Mouse (Mus musculus): ENCODE data around the gene Ttc41. TPM values are rescaled to one million over a fixed set of nuclear protein-coding genes. Genes with fewer than 3 reads are reported as not detected.
A peak's percentile ranks its signal among the peaks of the same experiment; 100 is the strongest.

Ttc41 gene
- polyA plus RNA-seq, 1 experiment = not detected

DNA sequence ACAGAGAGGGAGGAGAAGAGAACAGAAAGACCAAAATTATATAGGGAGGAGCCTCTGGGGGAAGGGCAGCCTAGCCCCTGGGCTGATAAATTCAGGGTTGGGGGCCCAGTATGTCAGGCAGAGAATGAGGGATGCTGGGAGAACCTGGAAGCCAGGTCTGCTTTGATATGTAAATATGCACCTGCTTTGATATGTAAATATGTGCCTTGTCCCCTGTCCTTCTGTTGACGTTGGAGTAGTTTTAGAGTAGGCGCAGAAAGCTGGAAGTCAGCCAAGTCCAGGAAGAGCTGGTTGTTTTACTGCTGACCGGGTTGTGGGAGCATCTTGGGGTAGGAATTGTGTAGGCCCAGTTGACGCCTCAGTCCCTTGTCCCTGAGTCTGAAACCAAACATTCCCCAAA is 64.2 kb downstream of the Ttc41 start:
- TF ChIP-seq GATA1 (IDR thresholded peaks at IDR 0.05; ENCODE audit: borderline replicate concordance, low read length) = no peak
- no peak for TF ChIP-seq FLI1 (IDR thresholded peaks at IDR 0.05; ENCODE audit: low read length)
- Histone ChIP-seq H3K4me3 (replicated peaks) (no peak overlapping the region), H3K9me3 (no peaks in the 10 kb centered on the region), H3K36me3 (replicated peaks; ENCODE audit: low read length) (no peaks in the 10 kb centered on the region), H3K4me1 (peaks cover 15% of the 10 kb centered on the region), H3K27me3 (replicated peaks) (peaks cover 13% of the 10 kb centered on the region)

DNA sequence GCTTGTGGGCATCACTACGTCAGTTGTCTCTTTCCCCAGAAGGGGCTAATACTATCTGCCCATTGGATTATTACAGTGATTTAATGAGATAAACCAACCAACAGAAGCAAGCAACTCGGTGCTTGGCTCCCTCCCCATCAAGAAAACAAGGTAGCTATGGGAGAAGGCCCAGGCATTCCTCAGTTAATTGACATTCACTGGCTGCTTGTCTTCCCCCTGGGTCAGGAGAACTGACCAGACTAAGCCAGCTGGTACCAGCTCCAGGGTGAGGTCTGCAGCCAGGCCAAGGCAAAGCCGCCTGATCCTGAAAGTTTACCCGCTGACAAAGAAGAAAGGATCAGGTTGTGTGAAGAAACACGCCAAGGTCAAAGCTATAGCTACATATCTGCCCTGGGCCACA is 66.1 kb downstream of the Ttc41 start:
- Histone ChIP-seq H3K9me3 (no peaks in the 10 kb centered on the region), H3K4me3 (replicated peaks) (no peak overlapping the region), H3K4me1 (peaks cover 13% of the 10 kb centered on the region), H3K36me3 (replicated peaks; ENCODE audit: low read length) (no peaks in the 10 kb centered on the region), H3K27me3 (replicated peaks) (peaks cover 9% of the 10 kb centered on the region)
- no peak for TF ChIP-seq FLI1 (IDR thresholded peaks at IDR 0.05; ENCODE audit: low read length)
- no peak for TF ChIP-seq GATA1 (IDR thresholded peaks at IDR 0.05; ENCODE audit: borderline replicate concordance, low read length)

DNA sequence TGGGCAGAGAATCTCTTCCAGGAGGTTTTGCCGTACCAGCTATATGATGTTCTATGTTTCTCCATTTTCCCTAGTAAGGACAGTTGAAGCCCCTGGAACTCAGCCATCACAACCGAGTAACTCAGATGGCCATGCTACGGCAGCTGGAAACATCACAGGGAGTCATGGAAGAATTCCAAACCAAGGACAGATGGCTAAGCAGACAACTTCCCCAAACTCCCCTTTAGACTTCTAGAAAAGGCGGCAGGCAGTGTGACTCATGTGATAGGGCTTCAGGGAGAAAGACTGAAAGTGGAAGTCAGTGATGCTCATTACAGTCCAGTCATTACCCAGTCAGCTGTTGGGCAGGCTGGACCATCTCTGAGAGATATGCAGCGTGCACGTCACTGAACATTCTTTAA is 66.6 kb downstream of the Ttc41 start:
- Histone ChIP-seq H3K27me3 (replicated peaks) (peaks cover 9% of the 10 kb centered on the region), H3K4me3 (replicated peaks) (peak overlapping the region; percentile 64), H3K4me1 (peaks cover 13% of the 10 kb centered on the region), H3K9me3 (no peaks in the 10 kb centered on the region), H3K36me3 (replicated peaks; ENCODE audit: low read length) (no peaks in the 10 kb centered on the region)
- no peak for TF ChIP-seq GATA1 (IDR thresholded peaks at IDR 0.05; ENCODE audit: borderline replicate concordance, low read length)
- no peak for TF ChIP-seq FLI1 (IDR thresholded peaks at IDR 0.05; ENCODE audit: low read length)

DNA sequence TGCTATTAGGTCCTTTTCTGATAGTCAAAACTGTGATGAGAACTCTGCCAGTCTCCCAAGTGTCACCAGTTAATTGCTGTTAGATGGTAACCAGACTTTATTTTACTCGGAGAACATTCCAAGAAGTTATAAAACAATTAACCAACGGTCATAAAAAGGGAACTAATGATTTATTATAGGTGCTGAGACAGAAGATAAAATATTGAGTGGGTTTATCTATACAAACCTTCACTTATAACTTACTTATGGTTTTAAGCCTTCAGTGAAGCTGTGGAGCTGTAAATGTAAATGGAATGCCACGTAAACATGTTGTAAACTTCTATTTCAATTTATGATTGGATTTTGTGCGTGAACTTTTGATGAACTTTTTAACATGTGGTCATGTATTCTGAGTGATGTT is 67.7 kb downstream of the Ttc41 start:
- Histone ChIP-seq H3K4me1 (peaks cover 23% of the 10 kb centered on the region), H3K9me3 (no peaks in the 10 kb centered on the region), H3K36me3 (replicated peaks; ENCODE audit: low read length) (no peaks in the 10 kb centered on the region), H3K4me3 (replicated peaks) (no peak overlapping the region), H3K27me3 (replicated peaks) (peaks cover 7% of the 10 kb centered on the region)
- TF ChIP-seq FLI1 (IDR thresholded peaks at IDR 0.05; ENCODE audit: low read length) (no peak), GATA1 (IDR thresholded peaks at IDR 0.05; ENCODE audit: borderline replicate concordance, low read length) (no peak)

DNA sequence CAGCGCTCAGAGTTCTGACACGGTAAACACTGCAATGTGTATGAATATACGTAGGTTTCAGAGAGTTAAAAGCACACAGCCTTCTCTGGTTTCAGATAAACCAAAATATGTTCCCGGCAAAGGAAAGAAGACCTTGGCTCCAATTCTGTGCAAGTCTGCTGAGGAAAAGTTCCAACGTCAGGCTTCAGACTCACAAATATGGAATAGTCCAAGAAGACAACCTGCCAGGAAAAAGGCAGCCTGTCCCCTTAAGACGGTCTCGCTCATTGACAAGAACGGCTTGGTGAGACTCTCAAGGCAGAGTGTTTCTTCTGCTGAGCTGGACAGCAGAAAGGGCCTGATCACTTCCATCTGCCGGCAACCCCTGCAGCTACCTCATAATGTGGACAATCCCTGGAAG is 70.7 kb downstream of the Ttc41 start:
- Histone ChIP-seq H3K27me3 (replicated peaks) (peaks cover 2% of the 10 kb centered on the region), H3K36me3 (replicated peaks; ENCODE audit: low read length) (no peaks in the 10 kb centered on the region), H3K9me3 (no peaks in the 10 kb centered on the region), H3K4me1 (peaks cover 42% of the 10 kb centered on the region), H3K4me3 (replicated peaks) (no peak overlapping the region)
- TF ChIP-seq GATA1 (IDR thresholded peaks at IDR 0.05; ENCODE audit: borderline replicate concordance, low read length) (no peak), FLI1 (IDR thresholded peaks at IDR 0.05; ENCODE audit: low read length) (no peak)

DNA sequence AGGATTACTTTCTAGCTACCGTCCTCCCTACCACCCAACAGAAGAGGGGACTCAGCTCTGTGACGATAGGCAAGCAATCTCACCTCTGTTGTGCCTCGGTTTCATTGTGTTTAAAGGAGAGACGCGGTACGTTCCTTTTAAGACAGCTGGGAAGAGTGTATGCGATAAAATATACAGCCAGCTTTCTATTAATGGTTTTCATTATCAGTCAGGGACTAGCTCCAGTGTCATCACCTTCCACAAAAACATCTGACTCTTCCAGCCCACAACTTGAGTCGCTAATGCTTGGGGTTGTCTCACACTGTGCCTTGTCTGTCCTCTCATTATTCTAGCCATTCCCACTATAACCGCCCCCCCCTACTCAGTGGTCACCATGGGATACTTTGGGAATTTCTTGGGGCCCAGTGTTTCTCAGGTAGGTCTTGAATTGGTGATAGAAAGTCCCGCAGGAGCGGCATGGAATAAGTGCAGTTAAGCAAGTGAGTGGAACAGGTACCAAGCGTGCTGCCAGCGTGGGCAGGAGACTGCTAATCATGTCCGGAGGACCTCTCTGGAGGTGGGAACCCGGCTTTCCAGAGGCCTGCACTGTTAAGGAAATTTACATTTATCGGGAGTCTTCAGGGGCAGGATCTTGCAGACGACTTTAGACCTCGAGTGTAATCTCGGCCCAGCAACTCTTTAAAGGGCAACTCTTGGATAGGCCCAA is 72.2 kb downstream of the Ttc41 start:
- no peaks in the 10 kb centered on the region for H3K9me3 ChIP-seq
- no peaks in the 10 kb centered on the region for H3K27me3 ChIP-seq (replicated peaks)
- TF ChIP-seq FLI1 (IDR thresholded peaks at IDR 0.05; ENCODE audit: low read length) (no peak), GATA1 (IDR thresholded peaks at IDR 0.05; ENCODE audit: borderline replicate concordance, low read length) (no peak)
- H3K36me3 ChIP-seq (replicated peaks; ENCODE audit: low read length) = no peaks in the 10 kb centered on the region
- peaks cover 45% of the 10 kb centered on the region for H3K4me1 ChIP-seq
- peak overlapping the region; percentile 98 for H3K4me3 ChIP-seq (replicated peaks)

DNA sequence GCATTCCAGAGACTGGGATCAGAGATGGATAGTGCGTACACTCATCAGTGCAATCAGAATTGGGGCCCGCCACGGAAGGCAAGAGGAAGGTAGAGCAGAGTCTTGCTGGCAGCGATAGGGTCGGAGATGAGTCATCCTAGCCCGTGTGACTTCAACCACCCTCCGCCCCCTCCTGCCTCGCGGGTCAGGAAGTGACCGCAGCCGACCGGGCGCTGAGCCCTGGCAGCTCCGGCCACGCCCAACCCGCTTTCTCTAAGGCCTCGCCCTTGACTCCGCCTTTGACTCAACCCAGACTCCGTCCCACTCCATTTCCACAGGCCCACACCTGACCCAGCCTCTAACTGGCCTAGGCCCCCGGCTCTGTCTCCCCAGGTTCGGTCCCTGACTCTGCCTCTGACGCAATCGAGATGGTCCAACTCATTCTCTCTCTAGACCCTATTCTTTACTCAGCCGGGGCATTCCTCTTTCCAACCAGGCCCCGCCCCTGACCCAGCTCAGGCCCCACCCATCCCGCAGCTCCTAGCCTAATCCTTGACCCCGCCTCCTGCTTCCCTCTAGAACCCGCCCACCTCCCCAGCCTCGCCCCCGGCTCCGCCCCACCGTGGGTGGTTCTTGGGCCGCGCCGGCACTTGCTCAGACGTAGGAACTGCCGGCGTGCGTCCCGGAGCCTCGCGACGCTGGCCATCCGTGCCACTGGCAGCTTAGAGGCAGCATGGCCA is 72.9 kb downstream of the Ttc41 start, which contains the start of gene Nt5dc3:
Gene Nt5dc3 (plus strand): TSS at position 608 of the 719 bp plus-strand sequence.
- Histone ChIP-seq H3K4me3 (replicated peaks) (peak within 1 kb of the TSS; percentile 98), H3K36me3 (replicated peaks; ENCODE audit: low read length) (no peaks in the 10 kb centered on the region), H3K9me3 (no peaks in the 10 kb centered on the region), H3K27me3 (replicated peaks) (no peaks in the 10 kb centered on the region), H3K4me1 (peaks cover 52% of the 10 kb centered on the region)
- TF ChIP-seq GATA1 (IDR thresholded peaks at IDR 0.05; ENCODE audit: borderline replicate concordance, low read length) (peak; percentile 83; the same call in 2 of the 3 replicates), FLI1 (IDR thresholded peaks at IDR 0.05; ENCODE audit: low read length) (0 out of 2 replicates have a peak, but pooled peaks have one; percentile 39)

DNA sequence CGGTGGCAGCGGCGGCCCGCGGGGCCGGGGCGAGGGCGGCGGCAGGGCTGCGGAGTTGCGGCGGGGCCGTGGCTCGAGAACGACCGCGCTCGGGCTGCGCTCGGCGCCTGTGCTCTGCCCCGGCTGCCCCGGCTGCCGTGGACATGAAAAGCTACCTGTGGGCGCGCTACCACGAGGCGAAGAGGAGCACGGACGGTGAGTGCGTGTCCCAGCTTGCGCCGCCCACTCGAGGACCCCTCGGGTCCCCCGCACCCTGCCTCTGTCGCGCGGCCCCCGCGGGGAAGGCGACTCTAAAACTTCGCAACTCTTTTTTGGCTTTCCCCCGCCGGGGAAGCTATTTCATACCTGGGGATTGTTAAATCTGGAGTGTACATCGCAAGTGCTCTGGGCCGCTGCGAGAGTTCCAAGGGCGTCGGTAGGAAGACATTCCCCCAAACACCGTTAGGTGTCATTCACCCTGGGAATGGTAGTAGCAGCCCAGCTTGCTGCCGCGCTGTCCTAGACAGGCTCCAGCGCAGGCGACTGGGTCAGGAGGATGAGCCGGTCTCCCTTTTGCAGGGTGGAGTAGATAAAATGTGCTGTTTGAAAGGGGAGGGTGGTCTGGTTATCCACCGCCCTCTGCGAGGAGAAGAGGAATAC is 73.6 kb downstream of the Ttc41 start:
- Histone ChIP-seq H3K9me3 (no peaks in the 10 kb centered on the region), H3K27me3 (replicated peaks) (no peaks in the 10 kb centered on the region), H3K36me3 (replicated peaks; ENCODE audit: low read length) (no peaks in the 10 kb centered on the region), H3K4me1 (peaks cover 57% of the 10 kb centered on the region), H3K4me3 (replicated peaks) (peak overlapping the region; percentile 98)
- TF ChIP-seq GATA1 (IDR thresholded peaks at IDR 0.05; ENCODE audit: borderline replicate concordance, low read length) (no peak), FLI1 (IDR thresholded peaks at IDR 0.05; ENCODE audit: low read length) (no peak)

DNA sequence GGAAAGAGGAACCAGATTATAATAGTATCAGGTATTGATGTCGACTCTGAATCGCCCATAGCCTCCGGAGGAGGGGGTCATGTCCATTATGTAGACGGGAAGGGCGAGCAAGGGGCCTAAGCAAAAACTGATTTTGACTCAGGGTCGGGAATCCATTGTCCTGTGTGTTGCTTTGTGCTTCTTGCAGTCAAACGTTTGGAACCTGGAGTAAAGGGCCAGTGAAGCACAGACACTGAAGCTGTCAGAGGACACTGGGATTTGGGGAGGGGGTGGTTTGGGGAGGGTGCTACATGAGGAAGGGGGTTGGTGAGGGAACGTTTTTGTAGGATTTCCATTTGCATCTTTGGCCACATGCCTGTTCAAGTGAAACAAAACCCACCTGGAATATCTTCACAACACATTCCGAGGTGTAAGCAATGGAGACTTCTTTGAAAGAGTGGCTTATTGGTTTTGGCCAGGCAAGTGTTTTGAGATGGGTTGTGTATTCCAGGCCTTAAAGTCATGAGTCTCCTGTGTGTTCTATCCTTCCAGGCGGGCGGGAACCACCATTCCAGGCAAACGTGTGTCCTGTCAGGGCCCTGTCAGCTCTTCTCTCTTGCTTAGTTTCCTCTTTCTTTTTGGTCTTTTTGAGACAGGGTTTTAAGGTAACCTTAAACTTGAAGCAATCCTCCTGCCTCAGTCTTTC is 74.3 kb downstream of the Ttc41 start:
- H3K4me1 ChIP-seq = peaks cover 64% of the 10 kb centered on the region
- H3K27me3 ChIP-seq (replicated peaks) = no peaks in the 10 kb centered on the region
- H3K9me3 ChIP-seq = no peaks in the 10 kb centered on the region
- TF ChIP-seq GATA1 (IDR thresholded peaks at IDR 0.05; ENCODE audit: borderline replicate concordance, low read length) (no peak), FLI1 (IDR thresholded peaks at IDR 0.05; ENCODE audit: low read length) (no peak)
- H3K4me3 ChIP-seq (replicated peaks) = peak overlapping the region; percentile 98
- no peaks in the 10 kb centered on the region for H3K36me3 ChIP-seq (replicated peaks; ENCODE audit: low read length)
